Mouse (Mus musculus): ENCODE measurements at regions not wholly inside any gene's neighbourhood (a gene's known extent, or its start where the extent isn't known, plus 50 kb on each side); places are given as distances from the start of the nearest gene placed in this dataset.

DNA sequence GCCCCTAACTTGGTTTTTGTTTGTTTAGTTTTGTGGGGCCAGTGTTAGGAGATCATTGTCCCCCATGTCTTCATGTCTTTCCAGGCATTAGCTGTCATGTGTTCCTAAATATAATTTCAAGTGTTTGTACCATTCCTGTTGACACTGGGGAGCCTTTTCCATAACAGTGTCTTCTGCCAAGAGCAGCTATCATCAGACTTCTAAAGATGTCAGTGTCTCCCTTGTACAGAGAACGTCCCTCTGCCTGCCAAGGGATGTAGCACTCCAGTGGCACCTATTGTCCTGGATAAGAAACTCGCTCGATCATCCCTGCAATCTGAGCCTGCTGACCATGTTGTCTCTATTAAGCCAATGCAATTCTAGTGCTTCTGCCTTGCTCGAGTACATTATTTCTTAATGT is 64.6 kb upstream of the Lhfpl2 start:
- DNase-seq (ENCODE audit: low spot score in 2 of 2) = no peak

DNA sequence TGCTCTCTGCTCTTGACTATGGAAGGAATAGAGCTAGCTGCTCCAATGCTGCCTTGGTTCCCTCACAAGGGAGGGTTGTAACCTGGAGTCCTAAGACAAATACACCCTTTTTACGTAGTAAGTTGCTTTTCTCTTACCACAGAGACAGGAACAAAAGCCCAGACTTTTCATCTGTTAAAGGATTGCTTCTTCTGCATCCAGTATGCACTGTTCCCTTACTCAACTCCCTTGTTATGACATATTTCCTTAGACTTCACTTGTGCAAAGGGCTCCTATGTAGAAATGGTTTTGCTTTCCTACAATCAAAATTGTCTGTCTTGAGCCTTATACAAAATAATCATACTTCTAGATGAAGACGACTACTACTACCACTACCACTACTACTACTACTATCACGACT is 62.2 kb upstream of the Lhfpl2 start:
- no peak for DNase-seq (ENCODE audit: low spot score in 2 of 2)

DNA sequence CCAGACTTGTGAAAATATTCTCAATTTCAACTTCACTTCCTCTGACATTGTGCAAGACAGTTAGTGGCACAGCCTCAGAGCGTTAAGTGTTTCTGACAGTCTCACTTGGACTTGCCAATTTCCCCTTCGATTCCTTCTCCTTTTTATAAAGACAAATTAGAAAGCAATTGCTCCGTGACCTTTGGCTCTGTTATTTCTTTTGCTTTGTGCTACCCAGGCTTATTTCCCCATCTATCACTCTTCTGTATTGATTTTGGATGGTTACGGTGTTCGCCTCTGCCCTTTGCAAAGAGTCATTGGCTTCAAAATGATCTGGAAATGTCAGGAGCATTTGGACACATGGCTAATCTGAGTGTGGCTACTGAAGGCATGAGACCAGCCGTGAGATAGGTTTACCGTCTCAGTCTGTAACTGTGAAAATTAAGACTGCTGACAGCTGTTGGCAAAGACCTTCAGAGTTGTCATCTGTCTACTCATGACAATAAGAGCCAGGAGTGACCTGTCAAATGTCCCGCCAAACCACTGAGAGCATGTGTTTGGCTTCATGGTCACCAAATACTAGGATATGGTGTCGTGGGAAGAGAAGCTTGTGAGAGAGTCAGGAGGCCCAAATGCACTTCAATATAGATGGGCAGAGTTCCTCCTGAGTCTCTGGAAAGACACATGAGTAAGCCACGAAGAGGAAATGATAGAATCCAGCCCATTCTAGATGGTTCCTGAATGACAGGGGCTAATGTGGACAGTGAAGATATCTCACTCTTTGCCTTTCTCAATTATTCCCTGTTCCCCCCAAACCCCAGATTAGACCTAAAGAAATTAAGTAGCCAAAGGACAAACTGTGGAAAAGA is 60.8 kb upstream of the Lhfpl2 start:
- DNase-seq (ENCODE audit: low spot score in 2 of 2) = peak in 1 of 2 experiments; percentile 26

DNA sequence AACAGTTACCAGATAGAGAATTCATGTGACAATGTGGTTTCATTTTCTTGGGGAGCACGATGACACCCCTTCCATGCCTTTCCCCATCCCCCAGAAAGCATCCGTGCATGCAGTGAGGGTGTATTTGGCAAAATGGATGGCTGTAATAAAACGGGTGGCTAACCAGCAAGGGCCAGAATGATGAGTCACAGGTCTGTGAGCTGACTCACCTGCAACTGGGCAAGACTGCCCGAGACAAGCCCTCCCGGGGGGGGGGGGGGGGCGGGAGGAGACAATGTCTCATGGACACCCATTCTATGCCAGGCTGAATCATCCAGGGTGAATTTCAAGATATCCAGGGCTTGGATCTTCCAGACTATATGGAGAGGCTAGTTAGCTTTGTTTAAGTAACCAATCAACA is 59.6 kb upstream of the Lhfpl2 start:
- no peak for DNase-seq (ENCODE audit: low spot score in 2 of 2)

DNA sequence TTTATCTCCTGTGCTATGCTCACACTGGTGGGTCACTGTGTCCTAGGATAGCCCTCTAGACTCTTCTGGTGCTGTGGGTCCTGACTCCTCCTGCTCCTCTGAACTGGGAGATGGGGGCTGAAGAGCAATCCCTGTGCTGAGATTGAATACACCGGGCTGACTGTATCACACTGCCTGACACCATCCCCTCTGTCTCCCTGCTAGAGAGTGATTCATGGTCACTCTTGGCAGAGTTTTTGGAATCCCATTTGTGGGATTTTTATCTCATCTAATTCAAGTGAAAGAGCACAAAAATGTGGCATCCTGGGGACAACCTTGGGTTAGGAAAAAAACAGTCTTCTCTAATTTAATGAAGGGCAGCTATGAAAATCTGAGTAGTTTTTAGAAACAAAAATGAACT is 59.2 kb upstream of the Lhfpl2 start:
- DNase-seq (ENCODE audit: low spot score in 2 of 2) = no peak

DNA sequence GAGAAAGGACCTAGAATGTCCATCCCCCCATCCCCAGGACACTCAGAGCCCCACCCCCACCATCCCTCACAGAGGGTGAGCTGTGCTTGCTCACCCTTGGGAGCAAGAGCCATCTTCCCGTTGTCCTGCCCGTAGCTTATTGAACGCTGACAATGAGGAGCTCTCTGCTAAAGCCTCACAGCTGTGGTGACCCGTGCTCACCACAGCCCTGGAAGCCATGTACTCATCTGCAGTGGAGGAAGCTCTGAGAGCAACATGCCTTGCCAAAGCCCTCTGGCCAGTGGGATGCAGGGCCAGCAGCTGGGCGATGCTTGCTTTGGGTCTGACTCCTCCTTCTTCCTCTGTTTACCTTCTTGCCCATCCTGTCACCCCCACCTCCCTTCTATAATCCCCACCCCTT is 53.8 kb upstream of the Lhfpl2 start:
- DNase-seq (ENCODE audit: low spot score in 2 of 2) = no peak

DNA sequence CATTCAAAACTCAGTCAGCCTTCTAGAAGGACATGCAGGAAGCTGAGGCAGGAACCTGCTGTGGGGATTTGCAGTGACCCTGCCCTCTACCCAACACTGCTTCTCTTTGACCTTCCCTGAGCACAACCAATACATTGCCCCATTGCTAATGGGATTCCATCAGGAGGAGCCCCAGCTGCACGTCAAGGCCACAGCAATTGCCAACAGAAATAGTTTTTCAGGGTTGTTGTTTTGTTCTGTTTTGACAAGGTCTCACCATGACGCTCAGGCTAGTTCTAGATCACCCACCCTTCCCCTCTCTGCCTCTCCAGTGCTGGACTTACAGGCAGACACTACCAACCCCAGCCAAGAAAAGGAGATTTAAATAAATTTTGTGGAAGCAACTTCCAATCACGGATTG is 53.2 kb upstream of the Lhfpl2 start:
- DNase-seq (ENCODE audit: low spot score in 2 of 2) = no peak

DNA sequence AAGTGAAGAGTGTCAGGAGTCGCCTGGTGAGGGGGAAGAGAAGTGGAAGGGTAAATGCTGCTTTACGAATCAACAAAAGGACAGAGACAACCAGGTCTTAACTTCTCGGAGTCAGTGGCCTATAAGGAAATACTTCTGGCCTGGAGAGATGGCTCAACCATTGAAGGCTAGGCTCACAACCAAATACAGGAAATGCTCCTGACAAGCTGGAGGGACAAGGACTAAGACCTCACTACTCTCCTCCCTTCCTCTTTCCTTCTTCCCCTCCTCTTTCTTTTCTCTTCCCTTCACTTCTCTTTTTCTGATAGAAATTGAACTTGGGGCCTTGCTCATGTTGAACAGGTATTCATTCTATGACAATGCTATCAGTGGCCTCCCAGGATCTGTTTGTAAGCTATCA is 51.7 kb upstream of the Lhfpl2 start:
- DNase-seq (ENCODE audit: low spot score in 2 of 2) = no peak
